Mouse (Mus musculus) retina, postnatal 1 day (tissue): ENCODE measurements around the gene Arhgap25.
"Not testable (repeated sequence)": the region's sequence is repeated elsewhere in the genome, so short reads cannot be mapped to it uniquely, and the experiment has no call there.

ENCODE experiments used
- DNase-seq: peaks from one replicate; pipeline ENCODE4 v3.0.0-alpha.2; 2012

The Arhgap25 gene

DNA sequence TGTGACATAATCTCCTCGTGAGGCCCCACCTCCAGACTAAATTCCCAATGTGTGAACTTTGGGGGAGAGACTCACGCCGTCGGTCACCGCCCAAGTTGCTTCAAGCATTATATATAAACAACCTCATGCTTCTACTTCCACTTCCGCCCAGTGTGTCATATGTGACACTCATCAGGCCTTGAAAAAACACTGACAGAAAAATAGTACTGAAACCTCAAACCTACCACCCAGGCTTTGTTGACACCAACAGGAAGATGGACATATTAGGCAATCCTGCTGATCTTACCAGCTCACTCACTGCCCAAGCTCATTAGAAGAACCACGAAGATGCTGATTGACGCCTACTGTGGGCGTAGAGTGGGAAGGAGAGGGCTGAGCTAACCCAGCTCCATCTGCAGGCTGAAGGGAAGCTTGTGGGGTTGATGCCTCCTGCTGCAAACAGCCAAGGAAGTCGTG, 30.2 kb downstream of the Arhgap25 start:
- no peak for DNase-seq

DNA sequence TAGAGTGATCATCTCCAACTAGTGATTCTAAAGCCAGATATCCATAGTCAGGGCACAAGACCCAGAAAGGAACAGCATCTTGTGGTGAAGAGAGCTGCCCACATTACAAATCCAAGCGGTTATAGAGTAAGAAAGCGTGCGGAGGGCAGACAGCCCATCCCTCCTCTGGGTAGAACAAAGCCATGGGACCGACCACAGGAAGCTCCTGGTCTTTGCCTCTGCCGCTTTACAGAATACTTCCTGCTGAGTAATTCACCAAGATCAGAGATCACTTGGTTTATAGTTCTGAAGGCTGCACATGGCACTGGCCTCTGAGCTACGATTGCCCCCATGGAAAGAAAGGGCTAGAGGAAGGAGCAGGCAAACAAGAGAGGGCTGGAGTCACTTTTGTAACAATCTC, 30.6 kb downstream of the Arhgap25 start:
- no peak for DNase-seq

DNA sequence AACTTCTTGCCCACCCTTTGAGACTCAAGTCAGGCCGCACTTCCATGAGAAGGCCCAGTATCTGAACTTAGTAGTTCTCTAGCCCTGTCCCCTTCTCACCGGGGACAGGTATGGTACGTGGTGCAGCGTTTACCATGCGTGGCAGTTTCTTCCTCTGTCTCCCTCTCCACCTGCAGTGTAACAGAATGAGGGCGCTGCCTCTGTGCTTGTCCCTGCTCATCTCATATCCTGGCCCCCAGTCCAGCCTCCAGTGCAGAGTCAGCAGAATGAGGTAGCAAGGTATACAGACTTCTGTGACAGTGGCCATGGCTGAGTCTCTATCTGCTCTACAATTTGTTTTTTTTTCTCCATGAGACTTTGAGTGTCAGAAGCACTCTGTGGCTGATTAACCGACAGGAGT, 32.4 kb downstream of the Arhgap25 start:
- DNase-seq = no peak

GRCm38 (mm10) chr6:87499791-87500190, 33.3 kb downstream of the Arhgap25 start:
- DNase-seq = no peak

- DNase-seq = no peak
Measured at GRCm38 (mm10) chr6:87496143-87496542, 36.9 kb downstream of the Arhgap25 start.

GRCm38 (mm10) chr6:87494339-87494738, 38.7 kb downstream of the Arhgap25 start:
- DNase-seq = no peak

DNA sequence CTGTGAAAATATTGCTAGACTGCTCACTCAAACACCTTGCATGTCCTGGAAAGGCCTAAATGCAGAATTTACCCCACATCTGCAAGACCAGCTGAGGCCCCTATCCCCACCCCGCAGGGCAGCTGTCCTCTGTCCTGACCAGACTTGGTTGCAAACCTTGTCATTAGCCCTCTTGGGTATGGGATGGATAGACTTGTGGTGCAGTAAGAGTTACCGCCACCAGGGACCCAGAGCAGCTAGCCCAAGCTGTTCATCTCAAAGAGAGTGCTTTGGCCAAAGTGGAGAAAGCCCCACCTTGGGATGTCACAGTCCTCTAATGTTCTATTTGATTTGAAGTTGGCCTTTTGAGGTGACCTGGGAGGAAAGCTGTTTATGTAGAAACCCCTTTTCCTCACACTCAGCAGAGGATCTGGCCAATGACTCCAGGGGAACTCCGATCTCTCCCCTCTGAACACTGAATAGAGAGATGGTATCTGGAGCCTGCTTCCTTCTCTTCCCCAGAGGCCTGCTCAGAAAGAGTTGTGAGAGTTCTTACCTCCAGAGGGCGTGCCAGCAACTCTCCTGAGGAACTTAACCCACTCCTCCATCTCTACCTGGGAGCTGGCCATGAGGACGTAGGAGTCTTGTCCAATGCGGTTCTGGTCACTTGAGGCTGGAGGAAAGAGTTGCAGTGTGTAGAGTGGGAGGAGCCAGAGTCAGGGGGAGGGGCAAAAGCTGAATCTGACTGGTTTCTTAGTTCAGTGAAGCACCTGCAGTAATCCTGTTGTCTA, 45.2 kb downstream of the Arhgap25 start:
- DNase-seq = no peak

DNA sequence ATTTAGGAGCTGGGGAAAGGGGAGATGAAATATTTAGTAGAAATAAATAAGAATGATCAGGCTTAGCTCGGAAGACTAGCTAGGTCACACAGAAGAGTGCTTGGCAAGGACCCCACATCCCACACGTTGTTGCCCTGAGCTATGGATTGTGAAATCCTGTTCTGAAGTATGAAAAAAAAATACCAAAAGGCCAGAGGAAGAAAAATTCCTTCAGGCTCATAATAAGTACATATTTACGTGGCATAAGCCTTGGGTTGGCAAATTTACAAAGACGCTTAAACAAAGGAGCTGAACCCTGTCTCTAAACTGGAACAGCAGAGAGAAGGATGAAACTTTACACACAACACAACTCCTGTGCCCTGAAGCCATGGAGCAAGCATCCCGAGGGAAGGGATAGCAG, 48.3 kb downstream of the Arhgap25 start:
- no peak for DNase-seq

DNA sequence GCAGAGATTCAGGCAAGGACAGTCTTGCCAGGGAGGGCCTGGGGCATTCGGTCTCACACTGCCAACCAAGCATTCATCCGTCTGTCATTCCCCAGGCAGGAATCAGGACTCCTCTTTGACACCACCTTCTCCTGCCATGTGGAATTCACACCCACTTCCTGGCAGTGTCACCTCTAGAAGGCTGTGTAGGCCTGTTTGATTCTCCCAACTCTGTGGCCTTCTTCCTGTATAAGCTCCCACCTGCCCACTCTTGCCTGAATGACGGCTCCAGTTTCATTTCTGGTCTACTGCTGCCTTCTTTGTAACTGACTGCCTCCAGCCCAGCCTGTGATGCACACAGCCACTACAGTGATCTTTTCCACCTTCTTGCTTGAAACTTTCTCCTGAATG, 49.2 kb downstream of the Arhgap25 start:
- no peak for DNase-seq

GRCm38 (mm10) chr6:87483224-87483899, 49.7 kb downstream of the Arhgap25 start:
- DNase-seq = no peak

- DNase-seq = no peak
Measured at GRCm38 (mm10) chr6:87479291-87479999, 53.6 kb downstream of the Arhgap25 start.

GRCm38 (mm10) chr6:87478847-87479246, 54.2 kb downstream of the Arhgap25 start:
- DNase-seq = peak; percentile 35

DNA sequence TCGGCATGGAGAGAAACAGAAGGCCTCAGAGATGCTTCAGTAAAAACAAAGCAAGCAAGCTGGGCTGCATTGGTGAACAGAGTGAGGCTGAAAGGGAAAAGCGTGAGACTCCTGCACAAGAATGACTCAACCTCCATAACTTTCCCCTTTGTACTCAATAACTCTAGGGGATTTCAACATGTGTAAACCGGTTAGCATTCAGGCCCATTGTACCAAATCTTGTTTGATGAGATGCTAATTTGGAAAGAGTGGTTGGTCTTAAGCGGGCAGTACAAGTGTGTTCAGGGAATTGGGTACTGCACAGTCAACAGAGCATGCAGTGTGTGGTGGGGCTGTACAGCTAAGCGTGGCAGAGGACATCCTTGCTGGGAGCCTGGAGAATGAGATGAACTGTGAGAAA, 57.8 kb downstream of the Arhgap25 start:
- no peak for DNase-seq

GRCm38 (mm10) chr6:87470098-87470497, 63.0 kb downstream of the Arhgap25 start:
- DNase-seq = not testable (repeated sequence)

DNA sequence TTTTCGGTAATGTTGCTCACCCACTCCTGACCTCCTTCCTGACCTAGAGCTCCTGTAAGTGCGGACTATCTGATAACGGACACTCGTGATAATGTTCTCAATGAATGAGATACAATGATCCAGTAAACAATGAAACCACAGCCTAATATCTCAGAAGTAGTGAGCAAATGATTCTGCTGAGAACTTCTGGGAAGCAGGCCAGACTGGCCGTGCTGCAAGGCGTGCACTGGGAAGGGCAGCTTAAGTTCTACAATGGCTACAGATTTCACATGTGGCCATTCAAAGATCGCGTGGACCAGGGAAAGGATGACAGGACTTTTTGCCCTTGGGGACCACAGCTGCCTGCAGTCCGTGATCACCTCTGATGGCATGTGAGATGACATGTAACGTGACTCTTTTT, 64.7 kb downstream of the Arhgap25 start:
- no peak for DNase-seq

- no peak for DNase-seq
Measured at GRCm38 (mm10) chr6:87467373-87467772, 65.7 kb downstream of the Arhgap25 start.

- peak; percentile 77 for DNase-seq
Measured at GRCm38 (mm10) chr6:87466221-87466620, 66.8 kb downstream of the Arhgap25 start.

DNA sequence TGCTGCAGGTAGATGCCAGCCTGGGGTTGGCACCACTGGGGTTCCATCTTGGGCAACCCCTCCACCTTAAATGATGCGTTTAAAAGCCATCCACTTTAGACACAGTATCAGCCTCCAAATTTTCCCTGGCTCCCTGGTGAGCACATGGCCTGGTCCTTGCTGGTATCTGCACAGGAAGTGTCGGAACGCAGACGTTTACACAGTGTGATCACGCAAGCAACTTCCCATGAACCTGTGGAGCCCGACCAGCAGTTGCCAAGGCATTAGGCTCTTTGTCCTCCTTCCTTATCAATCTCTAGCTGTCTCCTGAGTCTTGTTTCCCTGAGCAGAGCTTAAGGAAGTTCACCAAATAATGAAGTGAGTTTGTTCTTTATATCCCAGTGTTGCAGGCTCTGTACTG, 77.6 kb downstream of the Arhgap25 start:
- DNase-seq = no peak

- no peak for DNase-seq
Measured at GRCm38 (mm10) chr6:87451771-87452170, 81.3 kb downstream of the Arhgap25 start.

GRCm38 (mm10) chr6:87451016-87451415, 82.0 kb downstream of the Arhgap25 start:
- DNase-seq = peak; percentile 20

DNA sequence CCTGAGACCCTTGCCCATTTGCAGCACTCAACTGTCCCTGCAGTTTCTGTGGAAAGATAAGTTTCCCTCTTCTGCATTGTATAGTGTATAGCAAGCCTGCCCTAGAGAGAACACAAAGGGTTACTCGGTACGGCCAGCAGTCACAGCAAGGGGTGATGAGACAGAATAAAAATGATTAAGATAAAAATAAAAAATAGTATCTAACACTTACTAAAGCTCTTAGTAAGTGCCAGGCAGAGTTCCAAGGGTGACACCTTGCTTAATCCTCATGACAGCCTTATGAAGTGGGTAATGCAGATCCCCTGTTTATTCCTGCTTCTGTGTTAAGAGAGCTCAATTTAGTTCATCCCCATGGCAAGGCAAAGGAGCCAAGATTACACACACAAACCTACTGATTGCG, 83.5 kb downstream of the Arhgap25 start:
- no peak for DNase-seq

- no peak for DNase-seq
Measured at GRCm38 (mm10) chr6:87447217-87447616, 85.8 kb downstream of the Arhgap25 start.

- no peak for DNase-seq
Measured at GRCm38 (mm10) chr6:87445222-87445621, 87.8 kb downstream of the Arhgap25 start.

DNA sequence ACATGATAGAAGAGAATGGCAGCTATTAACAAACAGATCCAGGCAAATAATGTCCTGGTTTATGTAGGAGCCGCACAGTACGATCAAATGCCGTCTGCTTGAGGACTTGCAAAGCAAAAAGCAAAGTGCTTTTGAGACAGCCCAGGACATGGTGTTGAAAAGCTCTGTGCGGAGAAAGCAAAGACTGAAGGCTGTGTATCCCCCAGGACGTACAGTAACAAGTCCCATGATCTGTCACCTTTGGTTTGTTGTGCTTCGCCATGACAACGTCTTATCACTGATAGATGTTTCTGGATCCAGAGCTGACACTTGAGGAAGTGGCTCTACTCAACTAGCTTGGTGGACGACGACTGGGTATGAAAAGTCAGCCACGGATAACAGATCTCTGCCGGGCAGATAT, 89.8 kb downstream of the Arhgap25 start:
- no peak for DNase-seq
